Mouse (Mus musculus): ENCODE measurements at regions not wholly inside any gene's neighbourhood (a gene's known extent, or its start where the extent isn't known, plus 50 kb on each side); places are given as distances from the start of the nearest gene placed in this dataset.

GRCm38 (mm10) chr5:33537429-33537828 lies 92.0 kb downstream of the Fam53a start:
- TF ChIP-seq CTCF (IDR thresholded peaks at IDR 0.05; ENCODE audit: borderline replicate concordance, control insufficient read depth, extremely low read depth, insufficient read depth, low read length, poor library complexity), result no peak
- no peak for TF ChIP-seq POLR2A (IDR thresholded peaks at IDR 0.05; ENCODE audit: control insufficient read depth, extremely low read depth, insufficient read depth, low read length, poor library complexity)

Measured in thymus, adult 2 months (tissue).